Mouse (Mus musculus) cerebellum, adult 9-11 months (tissue): Measurements from ENCODE around the gene Ptgr1.
A peak's percentile ranks its signal among the peaks of the same experiment; 100 is the strongest.

Experiments used
- DNase-seq: peaks from one replicate; pipeline ENCODE4 v3.0.0; 2022

The Ptgr1 gene

DNA sequence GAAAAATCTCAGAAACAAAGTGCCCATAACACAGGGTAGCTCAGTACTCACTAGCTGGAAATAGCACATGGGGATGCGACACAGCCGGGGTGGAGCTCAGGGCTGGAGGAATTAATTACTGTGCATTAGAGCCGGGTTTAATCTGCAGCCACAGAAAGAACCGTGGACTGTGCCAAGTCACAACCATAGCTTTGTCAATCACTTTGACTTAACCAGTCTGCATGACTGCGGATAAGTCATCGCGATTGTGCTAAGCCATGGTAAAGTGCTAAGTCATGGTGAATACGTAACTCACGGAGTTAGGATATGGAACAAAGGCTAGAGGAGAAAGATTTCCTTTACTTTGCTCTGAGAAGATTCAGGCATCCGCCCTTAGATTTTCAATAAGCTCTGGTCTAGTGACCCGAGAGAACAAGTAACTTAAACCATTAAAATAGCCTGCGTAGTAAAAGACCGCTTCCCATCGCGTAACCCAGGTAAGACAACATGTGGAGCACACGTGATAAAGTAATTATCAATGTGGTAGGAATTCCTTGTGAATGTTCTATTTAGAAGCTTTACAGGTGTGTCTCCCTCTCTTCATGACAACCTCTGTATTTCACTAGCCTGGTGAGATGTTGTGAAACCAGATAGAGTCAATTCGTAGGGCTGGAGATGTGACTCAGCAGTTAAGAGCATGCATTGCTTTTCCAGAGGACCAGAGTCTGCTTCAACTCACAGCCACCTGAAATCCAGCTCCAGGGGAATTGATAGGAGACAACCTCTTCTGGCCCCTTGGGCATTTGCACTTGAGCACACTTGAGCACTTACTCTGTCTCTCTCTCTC lies 3.9 kb upstream of the Ptgr1 start:
- no peak for DNase-seq

- DNase-seq = no peak
Observed at GRCm38 (mm10) chr4:58989303-58989898, 2.5 kb upstream of the Ptgr1 start.

DNA sequence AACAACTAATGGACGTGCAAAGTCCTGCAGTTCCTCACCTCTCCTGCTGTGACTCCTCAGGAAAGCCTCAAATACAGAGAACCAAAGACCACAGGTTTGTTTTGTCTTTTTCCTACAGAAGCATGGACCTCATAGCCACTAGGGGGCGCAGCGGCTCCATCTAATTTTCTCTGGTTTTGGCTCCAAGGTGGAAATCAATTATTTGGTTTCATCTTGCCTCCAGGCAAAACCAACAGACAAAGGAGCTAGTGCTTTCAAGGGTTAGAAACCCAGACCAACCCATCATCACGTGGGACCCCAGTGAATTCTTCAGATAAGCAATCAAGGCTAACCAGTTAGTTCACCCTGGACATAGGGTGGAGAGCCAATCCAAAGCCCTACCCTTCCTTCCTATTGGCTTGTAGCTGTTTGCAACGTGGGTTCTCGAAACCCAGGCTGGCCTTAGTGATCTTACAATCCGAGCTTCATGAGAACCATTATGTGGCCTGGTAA lies 1.7 kb downstream of the Ptgr1 start:
- DNase-seq = peak; percentile 54

GRCm38 (mm10) chr4:58982806-58983205 lies 4.1 kb downstream of the Ptgr1 start:
- no peak for DNase-seq

GRCm38 (mm10) chr4:58981421-58981820 lies 5.5 kb downstream of the Ptgr1 start:
- DNase-seq = no peak

GRCm38 (mm10) chr4:58975711-58976110 lies 11.2 kb downstream of the Ptgr1 start:
- DNase-seq = no peak

DNA sequence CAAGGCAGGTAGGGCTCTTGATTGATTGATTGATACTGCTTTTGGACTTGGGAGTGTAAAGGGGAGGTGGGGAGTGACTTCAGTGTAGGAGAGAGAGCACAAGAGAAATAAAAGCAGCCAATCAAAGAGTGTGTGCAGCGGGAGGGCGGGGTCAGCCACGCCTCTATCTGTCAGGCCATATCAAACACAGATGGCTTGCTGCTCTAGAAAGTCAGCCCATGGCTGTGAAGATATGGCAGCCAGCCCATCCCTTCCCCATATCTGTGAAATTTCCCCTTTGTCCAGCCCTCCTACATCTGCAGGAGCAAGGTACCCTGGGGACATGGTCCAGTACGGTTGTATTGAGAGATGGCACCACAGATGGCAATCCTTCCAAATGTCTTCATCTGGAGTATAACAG lies 16.2 kb downstream of the Ptgr1 start:
- DNase-seq = no peak

- DNase-seq = no peak
Observed at GRCm38 (mm10) chr4:58965136-58965535, 21.8 kb downstream of the Ptgr1 start.

- DNase-seq = no peak
Observed at GRCm38 (mm10) chr4:58963271-58963670, 23.6 kb downstream of the Ptgr1 start.

DNA sequence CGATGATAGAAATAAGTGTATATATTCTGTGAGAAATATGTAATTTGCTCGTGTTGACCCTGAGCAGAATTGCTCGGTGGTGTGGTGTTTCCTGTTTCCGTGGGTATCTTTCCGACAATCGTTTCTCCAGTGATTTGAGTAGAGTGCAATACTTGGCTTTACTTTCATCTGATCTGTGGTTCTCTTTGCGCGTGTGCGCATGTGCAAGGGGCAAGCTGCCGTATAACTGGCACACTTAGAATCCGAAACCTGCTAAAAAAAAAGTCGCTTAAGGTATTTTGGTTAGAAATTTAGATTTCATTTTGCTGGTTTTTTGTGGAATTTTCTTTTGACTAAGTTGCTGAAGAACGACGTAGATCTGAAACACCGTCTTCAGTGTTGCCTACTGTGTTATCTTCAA lies 25.2 kb downstream of the Ptgr1 start:
- no peak for DNase-seq

DNA sequence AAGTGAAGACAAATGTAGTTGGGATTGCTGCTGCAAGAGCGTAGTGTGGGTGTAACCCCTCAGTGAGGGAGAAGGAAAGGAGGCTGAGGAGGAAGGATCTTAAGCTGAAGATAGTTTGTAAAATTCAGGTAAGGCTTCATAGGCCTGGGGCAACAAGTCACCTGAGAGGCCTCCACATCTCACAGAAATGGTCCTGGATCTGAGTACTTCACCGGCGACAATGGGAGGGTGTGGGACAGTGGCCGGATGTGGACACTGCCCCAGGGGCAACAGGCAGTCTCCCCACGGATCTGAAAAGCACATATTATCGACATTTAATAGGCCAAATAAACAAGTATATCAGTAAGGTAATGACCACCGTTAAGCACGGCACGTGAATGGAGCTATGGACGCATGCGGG lies 34.3 kb downstream of the Ptgr1 start:
- DNase-seq = no peak

DNA sequence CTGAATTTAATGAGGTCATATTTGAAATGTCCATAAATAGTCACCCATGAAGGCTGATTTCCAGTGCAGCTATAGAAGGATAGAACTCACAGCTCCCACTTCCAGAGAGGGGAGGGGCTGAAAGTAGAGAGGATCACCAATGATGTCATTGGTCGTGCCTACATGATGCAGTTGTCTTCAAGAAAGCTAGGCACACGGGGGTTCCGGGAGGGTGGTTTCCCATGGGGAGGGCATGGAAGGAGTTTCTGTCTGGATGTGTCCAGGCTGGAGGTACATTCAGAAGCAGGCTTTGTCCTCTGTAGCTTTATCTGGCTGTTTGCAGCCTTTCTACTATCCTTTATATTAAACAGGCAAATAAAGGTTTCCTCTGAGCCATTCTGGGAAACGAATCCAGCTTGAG lies 38.5 kb downstream of the Ptgr1 start:
- DNase-seq = no peak

GRCm38 (mm10) chr4:58944695-58945094 lies 42.2 kb downstream of the Ptgr1 start:
- DNase-seq = no peak

DNA sequence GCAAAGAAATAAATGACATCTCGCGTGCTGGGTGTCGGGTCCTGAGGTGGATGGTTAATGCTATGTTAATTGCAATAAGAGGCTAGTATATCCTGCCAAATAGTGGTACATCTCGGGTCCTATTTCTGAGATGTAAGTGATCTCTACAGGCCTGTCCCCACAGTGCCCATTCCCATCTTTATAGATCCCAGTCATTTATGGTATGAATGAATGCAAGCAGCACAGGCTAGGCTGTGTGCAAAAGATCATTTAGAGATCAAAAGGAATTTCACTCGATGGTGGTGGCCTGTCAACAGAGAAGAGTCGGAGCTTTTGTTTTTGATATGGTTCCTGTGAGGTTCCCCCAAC lies 42.7 kb downstream of the Ptgr1 start:
- no peak for DNase-seq

GRCm38 (mm10) chr4:58943420-58944205 lies 43.3 kb downstream of the Ptgr1 start, which contains the start of gene Zkscan16:
Gene Zkscan16 (plus strand): TSS chr4:58943628.
- DNase-seq = peak; percentile 89

DNA sequence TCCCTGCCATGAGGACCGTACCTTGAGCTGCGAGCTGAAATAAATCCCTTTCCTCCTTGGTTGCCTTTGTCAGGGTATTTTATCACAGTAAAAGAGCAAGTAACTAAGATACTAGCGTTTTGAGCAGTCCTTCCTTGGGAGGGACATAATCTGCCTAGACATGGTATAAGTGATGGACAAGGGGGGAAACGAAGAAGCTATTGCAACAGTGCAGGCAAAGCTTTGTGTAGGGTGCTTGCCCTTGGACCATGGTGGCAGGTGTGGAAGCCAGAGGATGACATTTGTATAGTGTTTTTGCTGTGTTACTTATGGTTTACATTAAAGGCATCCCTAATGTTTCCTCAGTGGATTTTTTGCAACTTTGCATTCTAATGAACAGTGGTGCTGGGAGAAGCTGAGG lies 44.0 kb downstream of the Ptgr1 start:
- DNase-seq = no peak

DNA sequence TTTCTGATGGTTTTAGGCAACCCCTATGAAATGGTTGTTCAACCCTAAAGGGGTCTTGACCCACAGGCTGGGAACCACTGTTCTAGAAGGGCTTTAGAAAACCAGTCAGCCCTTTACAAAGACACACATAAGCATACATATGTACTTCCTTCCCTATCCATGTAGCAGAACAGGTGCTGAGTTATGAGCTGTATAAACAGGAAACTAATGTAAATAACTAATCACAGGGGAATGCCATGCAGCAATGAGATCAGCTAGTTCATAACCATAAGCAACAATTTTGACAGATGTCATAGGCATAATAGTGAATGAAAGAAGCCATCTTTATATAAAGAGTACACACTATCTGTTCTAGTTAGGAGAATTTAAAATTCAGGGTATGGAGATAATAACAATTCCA lies 45.3 kb downstream of the Ptgr1 start:
- DNase-seq = no peak

DNA sequence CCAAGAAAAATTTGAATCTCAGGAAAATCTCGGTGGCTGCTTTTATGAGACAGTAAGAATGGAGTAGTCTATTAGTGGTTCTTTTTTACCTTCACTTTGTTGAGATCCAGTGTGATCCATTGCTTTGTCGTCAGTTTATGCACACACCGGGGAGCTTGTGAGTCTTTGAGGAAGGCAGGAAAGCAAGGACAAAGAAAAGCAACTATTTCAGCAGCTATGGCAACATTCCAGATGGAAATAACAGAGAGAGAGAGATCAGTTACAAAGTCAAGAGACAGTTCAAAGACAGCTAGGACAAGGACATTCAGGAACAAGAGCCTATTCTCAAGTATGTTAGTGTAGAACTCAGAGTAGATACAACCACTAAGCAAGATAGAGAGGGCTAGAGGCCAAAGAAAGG lies 51.1 kb downstream of the Ptgr1 start:
- no peak for DNase-seq

- peak; percentile 79 for DNase-seq
Observed at GRCm38 (mm10) chr4:58934746-58935476, 52.0 kb downstream of the Ptgr1 start.

- no peak for DNase-seq
Observed at GRCm38 (mm10) chr4:58934308-58934707, 52.6 kb downstream of the Ptgr1 start.

DNA sequence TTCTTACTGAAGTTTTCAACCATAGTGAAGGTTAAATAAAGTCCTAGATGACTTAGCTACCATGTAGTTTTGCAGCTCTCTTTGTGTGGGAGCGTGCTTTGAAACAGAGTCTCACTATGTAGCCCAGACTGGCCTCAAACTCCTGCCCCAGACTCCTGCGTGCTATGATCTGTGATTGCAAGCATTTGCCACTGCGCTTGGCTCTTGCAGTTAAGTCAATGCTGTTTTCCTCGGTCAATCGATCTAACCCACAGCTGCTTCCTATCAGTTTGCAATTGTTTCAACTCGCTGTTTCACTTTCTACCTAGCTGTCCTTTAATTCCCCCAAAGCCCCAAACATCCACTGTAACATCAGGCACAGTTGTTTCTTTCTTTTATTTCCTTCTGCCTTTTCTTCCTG lies 54.4 kb downstream of the Ptgr1 start:
- no peak for DNase-seq

- no peak for DNase-seq
Observed at GRCm38 (mm10) chr4:58927661-58928060, 59.3 kb downstream of the Ptgr1 start.

- DNase-seq = no peak
Observed at GRCm38 (mm10) chr4:58926120-58926519, 60.8 kb downstream of the Ptgr1 start.
